Mouse (Mus musculus) embryo, embryonic 9.5 days (tissue): Measurements from ENCODE around the gene Rnf187.

Source experiments
- DNase-seq: peaks from one replicate; pipeline ENCODE4 v3.0.0-alpha.2; 2017; ENCODE audit errors: extremely low spot score

The Rnf187 gene

DNA sequence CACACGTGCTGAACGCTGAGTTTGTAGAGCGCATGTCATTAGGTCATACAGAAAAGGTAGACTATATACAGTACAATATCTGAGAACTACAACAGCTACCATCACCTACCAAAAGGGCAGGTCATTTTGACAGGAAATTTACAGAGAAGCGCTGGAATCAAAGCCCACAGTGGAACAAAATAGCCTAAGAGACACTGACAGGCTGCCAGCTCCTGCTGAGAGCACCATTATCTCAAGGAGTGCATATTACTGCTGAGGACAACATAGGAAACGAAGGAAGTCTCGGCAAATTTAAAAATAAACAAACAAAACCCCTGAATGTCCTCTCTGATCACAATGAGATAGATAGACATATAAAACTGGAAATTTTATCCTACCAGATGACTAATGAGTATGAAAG is 41.2 kb downstream of the Rnf187 start:
- no peak for DNase-seq

GRCm38 (mm10) chr11:58894456-58894855 is 44.3 kb downstream of the Rnf187 start:
- DNase-seq: no peak

- no peak for DNase-seq
These were observed 48.2 kb downstream of the Rnf187 start for GRCm38 (mm10) chr11:58890511-58890910.

DNA sequence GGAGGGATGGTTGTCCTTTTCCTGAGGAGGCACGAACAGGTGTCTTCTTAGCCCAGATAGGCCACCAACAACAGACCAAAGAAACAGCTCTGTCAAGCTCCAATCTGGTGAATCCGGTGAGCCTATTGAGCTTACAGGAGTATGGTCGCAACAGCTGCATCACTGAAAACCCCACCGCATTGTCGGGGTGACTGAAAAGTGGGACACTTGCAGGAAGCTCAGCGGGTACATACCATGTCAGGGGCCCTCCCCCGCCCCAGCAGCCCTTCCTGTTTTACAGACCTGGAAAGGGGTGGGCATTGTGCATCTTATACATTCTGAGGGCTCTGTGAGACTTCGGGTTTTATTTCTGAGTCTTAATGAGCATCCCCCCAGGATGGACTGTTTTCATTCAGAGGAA is 55.0 kb downstream of the Rnf187 start:
- no peak for DNase-seq
